Mouse (Mus musculus): ENCODE results near the gene Gm7995.
"Not testable (repeated sequence)": the region's sequence is repeated elsewhere in the genome, so short reads cannot be mapped to it uniquely, and the experiment has no call there.

The Gm7995 gene

DNA sequence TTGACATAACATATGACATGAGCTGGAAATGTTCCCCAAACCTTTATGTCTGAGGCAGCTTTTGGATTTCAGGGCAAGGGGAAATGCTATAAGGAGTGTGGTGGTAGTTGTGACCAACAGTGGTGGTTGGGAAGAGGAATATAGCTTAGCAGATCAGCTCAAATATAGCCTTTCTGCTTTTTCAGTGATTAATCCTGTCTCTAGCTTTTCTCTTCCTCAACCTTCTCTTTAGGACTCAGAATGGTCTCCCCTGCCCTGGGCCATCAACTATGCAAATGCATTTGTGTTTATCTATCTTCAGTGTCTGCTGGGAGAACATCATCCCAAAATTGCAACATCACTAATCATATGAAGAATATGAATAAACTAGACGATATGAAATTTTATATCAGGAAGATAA is at the start of gene Gm7995:
Gm7995 (plus strand) TSS at position 301 of the 400 bp plus-strand sequence.
- not testable (repeated sequence) for DNase-seq (ENCODE audit: low read depth)

DNA sequence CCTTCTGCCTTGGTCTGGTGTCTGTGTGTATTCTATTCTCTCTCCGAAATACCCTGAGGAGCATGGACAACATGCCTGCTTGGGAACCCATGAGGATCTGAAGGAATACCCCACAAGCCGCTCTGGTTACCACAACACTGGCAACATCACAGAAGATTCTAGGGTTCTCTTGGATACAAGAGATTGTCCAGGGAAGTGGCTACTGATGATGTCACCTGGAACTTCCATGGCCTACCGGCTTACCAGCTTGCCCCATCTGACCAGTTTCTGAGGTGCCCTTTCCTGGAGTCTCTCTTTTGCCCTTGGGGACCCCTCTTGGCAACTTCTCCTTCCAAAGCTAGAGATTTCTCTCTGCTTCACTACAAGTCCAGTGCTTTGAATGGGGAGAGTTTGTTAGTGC is 12.8 kb upstream of the Gm7995 start, which contains the start of gene Gm9611:
Gm9611 (minus strand) TSS at position 101 of the 400 bp plus-strand sequence.
- DNase-seq (ENCODE audit: low read depth): not testable (repeated sequence)
